Mouse (Mus musculus) liver, embryonic 14.5 days (tissue): ENCODE results near the gene Apol9b. TPM values are rescaled to one million over a fixed set of nuclear protein-coding genes. Genes with fewer than 3 reads are reported as not detected.

Experiments used
- ATAC-seq: fragments of 200-750 bp; cut with Nextera tagmentation; 2 replicates; pipeline ENCODE4 v1.8.0; 2017; ENCODE audit warnings: moderate number of reproducible peaks, mild to moderate bottlenecking, moderate library complexity; ENCODE audit not compliant: insufficient read depth
- DNase-seq, 3 experiments: peaks; one replicate each; pipeline ENCODE4 v3.0.0-alpha.2; 2012 to 2013; ENCODE audit warnings: low read depth in 3 of 3, low spot score in 3 of 3
- H3K27ac ChIP-seq: fragments of 300-500 bp; sonication (generic); 2 replicates; pipeline ENCODE4 v1.5.1; 2014; ENCODE audit warnings: moderate library complexity, mild to moderate bottlenecking, control low read depth, inconsistent platforms
- H3K27me3 ChIP-seq: fragments of 300-500 bp; sonication (generic); 2 replicates; pipeline ENCODE4 v1.6.1; 2014; ENCODE audit warnings: mild to moderate bottlenecking, low read length, moderate library complexity; ENCODE audit not compliant: control insufficient read depth, insufficient read depth
- H3K36me3 ChIP-seq: fragments of 300-500 bp; sonication (generic); replicated peaks from 2 replicates; pipeline ENCODE4 v1.6.1; 2014; ENCODE audit warnings: low read depth; ENCODE audit not compliant: control insufficient read depth, insufficient read depth
- H3K4me1 ChIP-seq, 2 experiments: fragments of 200-500 bp in 1 of 2; fragments of 300-500 bp in 1 of 2; sonication (generic) in 1 of 2; replicated peaks; 2 replicates each; pipeline ENCODE4 v1.6.1; 2012 to 2014; ENCODE audit warnings: antibody characterized with exemption in 1 of 2, inconsistent platforms in 1 of 2, low read length in 1 of 2; ENCODE audit not compliant: control insufficient read depth in 2 of 2, insufficient read depth in 2 of 2
- H3K4me2 ChIP-seq: fragments of 300-500 bp; sonication (generic); 2 replicates; pipeline ENCODE4 v1.6.1; 2014; ENCODE audit warnings: low read depth, mild to moderate bottlenecking, control low read depth, moderate library complexity
- H3K4me3 ChIP-seq, 2 experiments: fragments of 200-500 bp in 1 of 2; fragments of 300-500 bp in 1 of 2; sonication (generic) in 1 of 2; 2 replicates each; pipeline ENCODE4 v1.5.1; 2012 to 2014; ENCODE audit warnings: low read depth in 2 of 2, low read length in 2 of 2, mild to moderate bottlenecking in 2 of 2, control low read depth in 1 of 2, inconsistent platforms in 1 of 2, moderate library complexity in 1 of 2; ENCODE audit not compliant: insufficient read depth in 1 of 2
- H3K9ac ChIP-seq: fragments of 300-500 bp; sonication (generic); replicated peaks from 2 replicates; pipeline ENCODE4 v1.6.1; 2014; ENCODE audit warnings: mild to moderate bottlenecking, control low read depth, moderate library complexity
- H3K9me3 ChIP-seq: fragments of 300-500 bp; sonication (generic); 2 replicates; pipeline ENCODE4 v1.6.1; 2016; ENCODE audit warnings: low read length, mixed read lengths; ENCODE audit not compliant: control insufficient read depth
- CTCF ChIP-seq: IDR thresholded peaks from 2 replicates; pipeline ENCODE4 v1.5.1; 2016; ENCODE audit warnings: antibody characterized with exemption, low read depth, control low read depth
- EP300 ChIP-seq: IDR thresholded peaks from 2 replicates; pipeline ENCODE4 v1.6.1; 2016; ENCODE audit warnings: antibody characterized with exemption, low read depth
- WGBS: fragments of 180-500 bp; shearing (Covaris S2); extraction: QIAGEN DNeasy Blood & Tissue Kit; methylation state at CpG from one replicate; pipeline ENCODE4 v1.1.7; 2014; ENCODE audit not compliant: insufficient replicate concordance; 5-methylcytosine and 5-hydroxymethylcytosine counted together
- polyA plus RNA-seq, 2 experiments: library from polyadenylated mRNA; depleted of rRNA in 1 of 2; stranded (reverse) in 1 of 2; unstranded in 1 of 2; fragments of >200 nt; fragmentation: Nextera tagmentation in 1 of 2; extraction: Ambion mirVana in 1 of 2; gene quantifications; 2 replicates each; pipeline versions ENCODE4 v1.2.1 to v1.2.3; 2012 to 2014

The Apol9b gene
- polyA plus RNA-seq, 2 experiments, result 0.04 to 0.06 TPM

- Histone ChIP-seq H3K27ac (no peak overlapping the region), H3K27me3 (no peaks in the 10 kb centered on the region), H3K9me3 (no peaks in the 10 kb centered on the region), H3K4me2 (no peak overlapping the region), H3K4me3 (no peak overlapping the region), H3K36me3 (peaks cover 44% of the 10 kb centered on the region), H3K4me1 (peaks cover 14 to 16% of the 10 kb centered on the region in 2 experiments), H3K9ac (no peak overlapping the region)
- no peak for TF ChIP-seq CTCF
- TF ChIP-seq EP300, result no peak
- WGBS, result 86% methylated on average over 15 of the region's 16 CpGs
- ATAC-seq, result no peak
- no peak for DNase-seq
These were observed 31.2 kb downstream of the Apol9b start for GRCm38 (mm10) chr15:77760037-77760436.

- H3K27me3 ChIP-seq, result no peaks in the 10 kb centered on the region
- no peaks in the 10 kb centered on the region for H3K9me3 ChIP-seq
- H3K9ac ChIP-seq, result no peak overlapping the region
- H3K4me3 ChIP-seq, result no peak overlapping the region
- DNase-seq (no peak), ATAC-seq (no peak)
- H3K36me3 ChIP-seq, result peaks cover 53% of the 10 kb centered on the region
- TF ChIP-seq EP300 (no peak), CTCF (no peak)
- H3K27ac ChIP-seq, result no peak overlapping the region
- no peak overlapping the region for H3K4me2 ChIP-seq
- H3K4me1 ChIP-seq, result peaks cover 7 to 9% of the 10 kb centered on the region in 2 experiments
- 91% methylated on average over 7 of the region's 7 CpGs for WGBS
These were observed 32.2 kb downstream of the Apol9b start for GRCm38 (mm10) chr15:77761083-77761482.

GRCm38 (mm10) chr15:77761561-77762380, 32.9 kb downstream of the Apol9b start:
- WGBS, result 79% methylated on average over 22 of the region's 22 CpGs
- no peak overlapping the region for H3K4me2 ChIP-seq
- ATAC-seq (no peak), DNase-seq (no peak)
- H3K9ac ChIP-seq, result no peak overlapping the region
- peaks cover 0 to 2% of the 10 kb centered on the region in 2 experiments; a peak in 3 of 4 replicates for H3K4me1 ChIP-seq
- TF ChIP-seq EP300 (no peak), CTCF (peak; percentile 90)
- no peaks in the 10 kb centered on the region for H3K9me3 ChIP-seq
- peaks cover 59% of the 10 kb centered on the region for H3K36me3 ChIP-seq
- no peak overlapping the region for H3K27ac ChIP-seq
- H3K4me3 ChIP-seq, result no peak overlapping the region
- H3K27me3 ChIP-seq, result no peaks in the 10 kb centered on the region

GRCm38 (mm10) chr15:77763050-77763449, 34.2 kb downstream of the Apol9b start:
- TF ChIP-seq CTCF (no peak), EP300 (no peak)
- H3K27ac ChIP-seq, result no peak overlapping the region
- H3K4me1 ChIP-seq, result no peaks in the 10 kb centered on the region
- H3K4me2 ChIP-seq, result no peak overlapping the region
- 92% methylated on average over 16 of the region's 16 CpGs for WGBS
- ATAC-seq, result no peak
- no peak overlapping the region for H3K4me3 ChIP-seq
- H3K9me3 ChIP-seq, result no peaks in the 10 kb centered on the region
- DNase-seq, result no peak
- peaks cover 72% of the 10 kb centered on the region for H3K36me3 ChIP-seq
- no peaks in the 10 kb centered on the region for H3K27me3 ChIP-seq
- H3K9ac ChIP-seq, result no peak overlapping the region

GRCm38 (mm10) chr15:77763702-77764101, 34.9 kb downstream of the Apol9b start:
- Histone ChIP-seq H3K4me3 (no peak overlapping the region), H3K9me3 (no peaks in the 10 kb centered on the region), H3K4me1 (no peaks in the 10 kb centered on the region), H3K27ac (no peak overlapping the region), H3K27me3 (no peaks in the 10 kb centered on the region), H3K36me3 (peaks cover 78% of the 10 kb centered on the region), H3K4me2 (no peak overlapping the region), H3K9ac (no peak overlapping the region)
- ATAC-seq (no peak), DNase-seq (no peak)
- TF ChIP-seq EP300 (no peak), CTCF (no peak)
- WGBS, result 93% methylated on average over 11 of the region's 11 CpGs
